Mouse (Mus musculus): ENCODE data around the gene Slc9b1.

- no peak for TF ChIP-seq POLR2A (IDR thresholded peaks at IDR 0.05; ENCODE audit: insufficient read depth, low read depth, low read length)
- TF ChIP-seq CTCF (IDR thresholded peaks at IDR 0.05): peak; percentile 46
- TF ChIP-seq EP300 (IDR thresholded peaks at IDR 0.05; ENCODE audit: insufficient read depth, low read depth, low read length): no peak
Measured at GRCm38 (mm10) chr3:135409219-135409618, 61.4 kb downstream of the Slc9b1 start.
